Mouse (Mus musculus) forebrain, embryonic 12.5 days (tissue): ENCODE data around the gene Serpina7. TPM values are rescaled to one million over a fixed set of nuclear protein-coding genes. Genes with fewer than 3 reads are reported as not detected.

Experiments
- ATAC-seq: fragments of 200-750 bp; cut with Nextera tagmentation; 2 replicates; pipeline ENCODE4 v1.8.0; 2017; ENCODE audit warnings: moderate TSS enrichment; ENCODE audit not compliant: low FRiP score
- H3K27ac ChIP-seq: fragments of 300-500 bp; sonication (generic); 2 replicates; pipeline ENCODE4 v1.5.1; 2016; ENCODE audit warnings: mild to moderate bottlenecking
- H3K27me3 ChIP-seq: fragments of 300-500 bp; sonication (generic); 2 replicates; pipeline ENCODE4 v1.6.1; 2016; ENCODE audit warnings: mild to moderate bottlenecking
- H3K36me3 ChIP-seq: fragments of 300-500 bp; sonication (generic); replicated peaks from 2 replicates; pipeline ENCODE4 v1.6.1; 2016; ENCODE audit warnings: mild to moderate bottlenecking
- H3K4me1 ChIP-seq: fragments of 300-500 bp; sonication (generic); 2 replicates; pipeline ENCODE4 v1.6.1; 2016
- H3K4me2 ChIP-seq: fragments of 300-500 bp; sonication (generic); 2 replicates; pipeline ENCODE4 v1.6.1; 2016; ENCODE audit warnings: mild to moderate bottlenecking, moderate library complexity
- H3K4me3 ChIP-seq: fragments of 300-500 bp; sonication (generic); replicated peaks from 2 replicates; pipeline ENCODE4 v1.5.1; 2016; ENCODE audit warnings: mild to moderate bottlenecking
- H3K9ac ChIP-seq: fragments of 300-500 bp; sonication (generic); 2 replicates; pipeline ENCODE4 v1.6.1; 2016; ENCODE audit warnings: mild to moderate bottlenecking
- H3K9me3 ChIP-seq: fragments of 300-500 bp; sonication (generic); 2 replicates; pipeline ENCODE4 v1.6.1; 2016
- WGBS: fragments of 180-500 bp; shearing (Covaris S2); methylation state at CpG from one replicate; pipeline ENCODE4 v1.1.7; 2016; 5-methylcytosine and 5-hydroxymethylcytosine counted together
- polyA plus RNA-seq: library from polyadenylated mRNA; unstranded; fragments of >200 nt; fragmentation: Nextera tagmentation; extraction: Ambion mirVana; gene quantifications from 2 replicates; pipeline ENCODE4 v1.2.1, GENCODE M21; 2016

The Serpina7 gene
- not detected in 2 replicates for polyA plus RNA-seq

- Histone ChIP-seq H3K4me2 (no peak within 1 kb of the TSS), H3K36me3 (no peaks in the 10 kb centered on the region), H3K4me3 (no peak within 1 kb of the TSS), H3K9me3 (no peaks in the 10 kb centered on the region), H3K9ac (no peak within 1 kb of the TSS), H3K27ac (no peak within 1 kb of the TSS), H3K4me1 (no peaks in the 10 kb centered on the region), H3K27me3 (peaks cover 6% of the 10 kb centered on the region; the same call in 1 of the 2 replicates)
- no peak for ATAC-seq
Observed at GRCm38 (mm10) chrX:139085077-139085476, at the start of gene Serpina7. Gene Serpina7 (minus strand): TSS chrX:139085236.

DNA sequence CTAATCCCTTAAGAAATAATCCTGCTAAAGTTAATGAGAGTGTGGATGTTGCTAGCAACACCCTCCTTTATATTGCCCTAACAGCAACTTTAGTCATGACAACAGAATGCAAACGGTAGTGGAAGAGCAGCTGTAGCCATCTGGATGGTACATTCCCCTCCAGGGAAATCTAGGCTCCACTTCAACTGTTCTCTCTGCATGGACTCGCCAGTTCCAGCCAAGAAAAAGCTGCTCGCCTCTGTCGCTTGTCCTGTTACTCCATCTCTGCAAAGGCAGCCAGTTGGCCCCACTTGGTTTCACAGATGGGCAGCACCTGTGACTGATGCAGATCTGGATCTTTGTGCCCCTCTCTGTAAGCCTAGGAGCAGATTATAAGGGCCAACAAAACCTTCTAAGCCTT lies 49.0 kb upstream of the Serpina7 start:
- Histone ChIP-seq H3K4me2 (no peak overlapping the region), H3K4me1 (no peaks in the 10 kb centered on the region), H3K9ac (no peak overlapping the region), H3K27me3 (0 out of 2 replicates have a peak, but pooled peaks cover 3% of the 10 kb centered on the region), H3K4me3 (no peak overlapping the region), H3K9me3 (no peaks in the 10 kb centered on the region), H3K27ac (no peak overlapping the region), H3K36me3 (no peaks in the 10 kb centered on the region)
- WGBS, result 55% methylated on average over 4 of the region's 4 CpGs
- no peak for ATAC-seq

DNA sequence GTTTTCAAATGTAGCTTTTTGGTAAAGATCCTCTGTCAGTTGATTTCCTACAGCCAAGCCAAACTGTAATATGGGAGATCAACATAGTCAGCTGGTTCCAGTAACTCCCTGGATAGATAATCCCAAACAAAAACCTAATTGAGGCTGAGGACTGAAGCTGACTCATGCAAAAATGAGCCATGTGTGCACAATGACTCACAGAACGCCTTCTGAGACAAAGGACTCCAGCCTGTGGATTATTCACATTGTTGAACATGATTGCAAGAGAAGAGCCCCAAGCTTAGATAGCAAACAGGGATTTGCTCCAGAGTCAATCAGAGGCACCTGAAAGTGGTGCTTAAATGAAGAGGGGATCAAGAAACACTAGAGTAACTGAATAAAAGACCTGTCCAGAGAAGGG lies 12.2 kb upstream of the Serpina7 start:
- WGBS, result 73% methylated on average over 1 of the region's 1 CpGs
- no peak overlapping the region for H3K9ac ChIP-seq
- no peak overlapping the region for H3K27ac ChIP-seq
- H3K9me3 ChIP-seq, result no peaks in the 10 kb centered on the region
- H3K4me2 ChIP-seq, result no peak overlapping the region
- no peak for ATAC-seq
- no peak overlapping the region for H3K4me3 ChIP-seq
- no peaks in the 10 kb centered on the region for H3K36me3 ChIP-seq
- H3K4me1 ChIP-seq, result no peaks in the 10 kb centered on the region
- no peaks in the 10 kb centered on the region for H3K27me3 ChIP-seq

DNA sequence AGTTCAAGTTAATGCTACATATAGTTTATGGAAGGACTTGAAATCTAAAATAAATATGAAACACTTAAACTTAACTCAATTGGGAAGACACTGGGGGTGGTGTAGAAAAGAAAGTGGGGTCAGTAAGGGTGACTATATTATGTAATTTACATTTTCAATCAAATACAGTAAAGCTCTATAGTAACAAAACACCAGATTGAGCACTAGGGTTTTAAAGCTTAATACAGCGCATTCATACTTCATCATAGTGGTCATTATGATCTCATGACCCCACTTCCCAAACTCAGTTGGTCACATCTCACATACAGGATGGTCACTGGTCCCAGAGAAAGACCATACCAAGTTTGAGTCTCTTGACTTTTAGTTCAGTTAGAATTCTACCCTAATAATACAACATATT lies 907 bp upstream of the Serpina7 start, which contains the start of gene 4930513O06Rik:
4930513O06Rik (plus strand) TSS at position 301 of the 400 bp plus-strand sequence.
- H3K4me2 ChIP-seq, result no peak within 1 kb of the TSS
- ATAC-seq, result no peak
- H3K4me1 ChIP-seq, result no peaks in the 10 kb centered on the region
- no peak within 1 kb of the TSS for H3K9ac ChIP-seq
- peaks cover 6% of the 10 kb centered on the region; the same call in 1 of the 2 replicates for H3K27me3 ChIP-seq
- H3K27ac ChIP-seq, result no peak within 1 kb of the TSS
- 91% methylated on average over 1 of the region's 1 CpGs for WGBS
- H3K4me3 ChIP-seq, result no peak within 1 kb of the TSS
- H3K9me3 ChIP-seq, result no peaks in the 10 kb centered on the region
- H3K36me3 ChIP-seq, result no peaks in the 10 kb centered on the region

GRCm38 (mm10) chrX:139078493-139078892 lies 6.5 kb downstream of the Serpina7 start:
- ATAC-seq, result no peak
- no peak overlapping the region for H3K4me3 ChIP-seq
- 96% methylated on average over 2 of the region's 2 CpGs for WGBS

GRCm38 (mm10) chrX:139064078-139064477 lies 21.0 kb downstream of the Serpina7 start:
- H3K4me3 ChIP-seq, result no peak overlapping the region
- WGBS, result 80% methylated on average over 5 of the region's 5 CpGs
- H3K9me3 ChIP-seq, result no peaks in the 10 kb centered on the region
- ATAC-seq, result no peak
- H3K9ac ChIP-seq, result no peak overlapping the region
- no peak overlapping the region for H3K4me2 ChIP-seq
- H3K4me1 ChIP-seq, result no peaks in the 10 kb centered on the region
- no peaks in the 10 kb centered on the region for H3K36me3 ChIP-seq
- no peaks in the 10 kb centered on the region for H3K27me3 ChIP-seq
- H3K27ac ChIP-seq, result no peak overlapping the region

More at GRCm38 (mm10) chrX:139078493-139078892, 6.5 kb downstream of the Serpina7 start:
- Histone ChIP-seq H3K9ac (no peak overlapping the region), H3K4me2 (no peak overlapping the region), H3K27me3 (no peaks in the 10 kb centered on the region), H3K9me3 (no peaks in the 10 kb centered on the region), H3K27ac (no peak overlapping the region), H3K36me3 (no peaks in the 10 kb centered on the region), H3K4me1 (no peaks in the 10 kb centered on the region)

DNA sequence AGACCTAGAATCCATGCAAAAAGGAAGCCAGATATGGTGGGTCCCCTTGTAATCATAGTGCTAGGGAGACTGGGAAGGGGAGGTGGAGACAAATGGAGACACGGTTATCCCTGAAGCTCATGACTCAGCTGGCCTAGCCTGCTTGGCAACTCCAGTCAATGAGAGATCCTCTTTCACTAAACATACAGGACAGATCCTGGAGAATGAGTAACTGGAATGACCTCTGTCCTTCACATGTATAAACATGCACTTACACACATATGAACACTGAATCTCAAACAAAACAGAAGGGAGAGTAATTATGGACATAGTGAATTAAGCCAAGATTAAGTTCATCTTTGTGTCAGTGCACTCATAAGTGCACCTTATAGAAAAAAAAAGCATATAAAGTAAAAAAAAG lies 31.9 kb downstream of the Serpina7 start:
- Histone ChIP-seq H3K9me3 (no peaks in the 10 kb centered on the region), H3K27me3 (no peaks in the 10 kb centered on the region), H3K36me3 (no peaks in the 10 kb centered on the region), H3K4me3 (no peak overlapping the region), H3K4me1 (no peaks in the 10 kb centered on the region), H3K4me2 (no peak overlapping the region), H3K9ac (no peak overlapping the region), H3K27ac (no peak overlapping the region)
- ATAC-seq, result no peak
- WGBS, result 79% methylated on average over 1 of the region's 1 CpGs

DNA sequence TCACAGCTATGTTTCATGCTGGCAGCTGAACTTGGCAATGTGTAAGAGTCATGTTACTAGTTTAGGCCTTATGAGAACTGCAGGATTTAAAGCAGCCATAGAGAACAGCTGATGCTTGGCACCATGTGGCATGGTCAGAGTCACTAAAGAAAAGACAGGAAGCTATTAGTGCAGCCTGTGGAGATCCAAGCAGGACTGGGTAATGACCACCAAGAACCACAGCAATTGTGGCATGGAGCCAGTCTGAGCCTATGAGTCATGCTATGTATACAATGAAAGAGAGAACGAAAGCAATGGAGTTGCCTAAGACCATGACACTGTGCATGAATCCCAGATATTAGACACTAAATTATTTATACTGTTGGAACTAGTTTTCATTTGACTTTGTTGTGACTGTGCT lies 33.1 kb downstream of the Serpina7 start:
- 78% methylated on average over 1 of the region's 1 CpGs for WGBS
- no peaks in the 10 kb centered on the region for H3K4me1 ChIP-seq
- no peak for ATAC-seq
- H3K9ac ChIP-seq, result no peak overlapping the region
- no peaks in the 10 kb centered on the region for H3K36me3 ChIP-seq
- H3K4me3 ChIP-seq, result no peak overlapping the region
- H3K27me3 ChIP-seq, result no peaks in the 10 kb centered on the region
- no peaks in the 10 kb centered on the region for H3K9me3 ChIP-seq
- H3K4me2 ChIP-seq, result no peak overlapping the region
- H3K27ac ChIP-seq, result no peak overlapping the region

DNA sequence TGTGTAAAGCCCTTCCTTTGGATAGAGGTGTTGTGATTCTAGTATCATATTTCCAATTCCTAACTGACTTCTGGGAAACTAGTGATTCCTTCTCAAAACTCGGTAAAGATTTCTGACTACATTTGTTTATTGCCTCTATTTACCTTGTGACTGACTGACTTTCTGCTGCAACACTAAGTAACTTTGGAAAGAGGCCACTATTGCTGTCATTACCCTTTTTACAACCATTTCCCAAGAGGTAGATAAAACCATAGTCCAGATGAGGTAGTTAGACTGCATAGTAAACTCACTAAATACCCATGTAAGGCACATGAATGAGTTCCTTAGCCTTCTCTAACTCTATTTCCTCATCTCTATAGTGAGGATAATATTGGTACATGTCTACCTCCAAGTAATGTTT lies 43.9 kb downstream of the Serpina7 start:
- ATAC-seq, result no peak
- no peak overlapping the region for H3K4me2 ChIP-seq
- H3K4me1 ChIP-seq, result no peaks in the 10 kb centered on the region
- H3K9ac ChIP-seq, result no peak overlapping the region
- H3K27me3 ChIP-seq, result no peaks in the 10 kb centered on the region
- H3K27ac ChIP-seq, result no peak overlapping the region
- H3K4me3 ChIP-seq, result no peak overlapping the region
- WGBS, result 91% methylated on average over 1 of the region's 1 CpGs
- H3K9me3 ChIP-seq, result no peaks in the 10 kb centered on the region
- H3K36me3 ChIP-seq, result no peaks in the 10 kb centered on the region

DNA sequence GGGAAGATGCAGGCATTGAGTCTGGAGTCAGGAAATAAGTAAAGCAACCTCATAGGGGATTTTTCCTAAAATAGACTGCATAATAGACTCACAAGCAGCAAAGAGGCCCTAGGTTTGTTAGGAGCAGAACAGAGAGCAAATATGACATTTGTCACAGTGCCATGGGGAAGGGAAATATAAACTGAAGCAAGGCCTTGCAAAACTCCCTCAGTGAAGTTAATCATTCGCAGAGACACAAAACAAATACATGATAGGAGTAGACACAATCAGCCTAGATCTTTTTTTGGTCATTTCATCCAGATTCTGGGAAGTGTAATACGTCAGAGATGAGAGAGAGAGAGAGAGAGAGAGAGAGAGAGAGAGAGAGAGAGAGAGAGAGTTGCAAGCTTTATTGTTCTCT lies 45.7 kb downstream of the Serpina7 start:
- no peak for ATAC-seq
- Histone ChIP-seq H3K4me2 (no peak overlapping the region), H3K27ac (no peak overlapping the region), H3K27me3 (no peaks in the 10 kb centered on the region), H3K9ac (no peak overlapping the region), H3K4me1 (no peaks in the 10 kb centered on the region), H3K9me3 (no peaks in the 10 kb centered on the region), H3K4me3 (no peak overlapping the region), H3K36me3 (no peaks in the 10 kb centered on the region)
- WGBS, result 96% methylated on average over 2 of the region's 2 CpGs

DNA sequence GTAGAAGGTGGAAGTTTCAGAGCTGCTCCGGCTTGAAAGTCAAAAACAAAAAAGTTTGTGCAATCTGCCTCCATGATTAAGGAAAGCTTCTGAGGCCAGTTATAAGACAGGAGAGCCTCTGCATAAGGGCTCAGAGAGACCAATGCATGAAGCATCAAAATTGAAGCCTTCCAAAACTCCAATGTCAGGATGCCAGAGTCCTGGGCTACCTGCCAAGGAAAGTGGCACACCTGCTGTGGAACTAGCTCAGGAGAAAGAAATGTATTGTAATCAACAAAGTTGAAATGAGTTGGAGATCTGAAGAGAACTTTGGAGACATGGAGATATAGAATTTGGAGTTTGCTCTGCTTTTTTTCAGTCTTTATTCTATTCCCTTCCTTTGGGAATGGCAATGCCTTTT lies 47.4 kb downstream of the Serpina7 start:
- Histone ChIP-seq H3K36me3 (no peaks in the 10 kb centered on the region), H3K4me3 (no peak overlapping the region), H3K9ac (no peak overlapping the region), H3K27ac (no peak overlapping the region), H3K4me1 (no peaks in the 10 kb centered on the region), H3K27me3 (no peaks in the 10 kb centered on the region), H3K4me2 (no peak overlapping the region), H3K9me3 (no peaks in the 10 kb centered on the region)
- 100% methylated on average over 1 of the region's 1 CpGs for WGBS
- ATAC-seq, result no peak
